Mouse (Mus musculus) T-helper 2 cell (primary cell): Measurements from ENCODE around the gene Olfr531.

Experiments used
- in situ Hi-C: fragments of 300-600 bp; cut with MboI, MseI; formaldehyde crosslinking; loops from one replicate; pipeline ENCODE4 v1.15.1; 2025; ENCODE audit warnings: high pct_unique_total_duplicates

Gene Olfr531

DNA sequence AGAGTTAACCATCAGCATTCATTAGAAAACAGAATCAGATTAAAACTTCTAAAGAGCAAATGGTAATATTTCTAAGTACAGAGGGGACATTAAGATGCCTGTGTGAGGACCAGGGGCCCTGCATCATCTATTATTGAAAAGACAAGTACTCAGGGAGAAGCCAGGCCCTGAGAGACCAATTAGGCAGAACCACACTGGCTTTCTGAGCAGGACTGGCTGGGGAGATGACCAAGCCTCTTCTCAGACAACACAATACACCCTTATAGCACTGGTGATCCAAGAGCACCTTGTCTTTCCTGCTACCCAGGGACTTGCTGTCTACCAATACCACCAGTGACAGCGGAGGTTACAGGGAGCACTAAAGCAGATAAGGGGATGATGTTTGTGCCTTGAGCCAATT lies at the start of gene Olfr531:
Gene Olfr531, minus strand, starts transcription at position 101 of the 400 bp plus-strand sequence.
- in situ Hi-C loops = loop anchor here (10.0 kb wide), 1 partner anchor 338 kb away; no protein-coding TSS in a partner anchor

DNA sequence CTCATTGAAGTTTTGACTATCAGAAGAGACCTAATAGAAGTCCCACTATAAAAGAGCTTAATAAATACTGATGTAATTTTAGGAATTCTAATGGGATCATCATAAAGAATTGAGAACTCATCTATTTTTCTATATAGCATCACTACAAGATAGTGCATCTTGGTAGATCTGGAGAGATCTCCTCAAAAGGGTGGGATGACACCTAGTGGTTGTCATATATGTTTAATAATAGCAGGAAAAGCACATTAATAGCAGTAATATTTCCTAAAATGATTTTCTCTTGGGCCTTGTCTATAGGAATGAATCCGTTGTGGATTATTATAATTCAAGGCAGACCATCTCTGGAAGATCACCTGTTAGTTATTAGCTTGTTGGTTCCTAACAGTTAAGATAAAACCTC lies 40.4 kb upstream of the Olfr531 start:
- in situ Hi-C loops = no loop called here

DNA sequence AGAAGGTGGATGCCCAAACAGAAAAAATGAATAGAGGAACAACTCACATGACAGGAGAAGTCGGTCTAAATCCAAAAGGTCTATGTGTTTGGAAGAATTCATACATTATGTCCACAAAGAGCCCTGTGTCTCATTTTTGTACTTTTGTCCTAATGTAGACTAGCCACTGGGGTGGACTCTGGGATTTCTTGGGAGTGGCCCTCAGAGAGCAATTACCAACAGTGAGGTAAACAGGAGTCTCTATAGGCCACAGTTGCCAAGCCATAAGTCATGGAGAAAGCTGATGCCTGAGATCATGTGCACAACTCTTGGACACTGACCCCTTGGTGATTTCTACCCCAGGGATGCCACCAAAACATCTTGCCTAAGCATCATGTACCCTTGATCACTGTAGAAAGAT lies 18.8 kb upstream of the Olfr531 start, which contains the start of gene Olfr532:
Gene Olfr532, minus strand, starts transcription at position 101 of the 400 bp plus-strand sequence.
- in situ Hi-C loops = no loop called here

DNA sequence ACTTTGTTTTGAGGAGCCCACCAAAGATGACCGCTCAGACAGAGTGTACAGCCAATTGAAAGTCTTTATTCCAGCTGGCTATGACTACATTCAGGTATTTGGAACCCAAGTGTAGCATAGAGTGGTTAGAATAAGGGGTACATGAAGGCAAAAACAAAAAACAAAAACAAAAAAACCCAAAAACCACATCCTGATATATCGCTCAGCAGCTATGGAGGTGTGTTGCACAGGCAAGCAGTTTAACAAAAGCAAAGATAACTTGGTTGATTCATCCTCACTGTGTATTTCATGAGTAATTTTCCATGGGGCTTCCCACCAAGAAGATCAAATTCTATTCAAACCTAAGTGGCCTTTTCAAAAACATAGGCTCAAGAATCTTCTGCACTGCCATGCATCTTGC lies 25.8 kb downstream of the Olfr531 start:
- in situ Hi-C loops = loop anchor here (5.0 kb wide), 1 partner anchor 160 kb away; no protein-coding TSS in a partner anchor

DNA sequence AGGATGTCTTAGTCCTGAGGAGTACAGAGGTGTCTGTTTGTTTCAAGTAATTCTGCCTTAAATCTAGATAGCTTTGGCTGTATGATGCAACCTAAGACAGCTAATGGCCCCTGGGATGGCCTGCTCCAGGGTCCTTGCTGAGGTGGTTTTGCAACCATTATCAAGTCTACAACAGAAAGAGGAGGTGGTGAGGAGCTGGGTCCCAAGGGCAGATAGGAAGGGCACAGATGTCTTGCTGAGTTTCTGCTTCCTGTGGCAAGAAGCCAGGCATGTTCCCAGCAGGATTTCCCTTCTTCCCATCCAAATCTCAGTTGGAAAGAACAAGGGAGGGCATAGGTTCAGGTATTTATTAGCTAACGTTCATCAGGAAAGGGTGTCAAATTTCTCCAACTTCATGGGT lies 26.5 kb downstream of the Olfr531 start, which contains the start of gene Olfr530:
Gene Olfr530, minus strand, starts transcription at position 101 of the 400 bp plus-strand sequence.
- in situ Hi-C loops = loop anchor here (5.0 kb wide), 1 partner anchor 161 kb away; no protein-coding TSS in a partner anchor

DNA sequence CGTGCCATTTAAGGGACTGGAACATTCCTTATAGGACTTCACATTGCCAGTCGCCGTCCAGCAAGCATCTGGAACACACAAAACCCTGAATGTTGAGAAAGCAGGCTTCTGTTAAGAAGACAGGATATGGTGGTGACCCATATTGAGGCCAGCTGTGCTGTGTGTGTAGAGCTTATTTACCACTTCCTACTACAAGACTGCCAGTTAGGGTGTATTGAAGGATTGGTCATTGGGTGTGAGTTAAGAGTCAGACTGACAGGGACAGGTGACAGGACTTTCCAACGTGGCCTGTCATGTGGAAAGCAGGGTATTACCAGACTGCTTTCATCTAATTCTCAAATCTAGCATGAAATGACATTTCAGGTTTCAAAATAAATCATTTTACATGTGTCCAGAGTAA lies 28.4 kb downstream of the Olfr531 start:
- in situ Hi-C loops = no loop called here

DNA sequence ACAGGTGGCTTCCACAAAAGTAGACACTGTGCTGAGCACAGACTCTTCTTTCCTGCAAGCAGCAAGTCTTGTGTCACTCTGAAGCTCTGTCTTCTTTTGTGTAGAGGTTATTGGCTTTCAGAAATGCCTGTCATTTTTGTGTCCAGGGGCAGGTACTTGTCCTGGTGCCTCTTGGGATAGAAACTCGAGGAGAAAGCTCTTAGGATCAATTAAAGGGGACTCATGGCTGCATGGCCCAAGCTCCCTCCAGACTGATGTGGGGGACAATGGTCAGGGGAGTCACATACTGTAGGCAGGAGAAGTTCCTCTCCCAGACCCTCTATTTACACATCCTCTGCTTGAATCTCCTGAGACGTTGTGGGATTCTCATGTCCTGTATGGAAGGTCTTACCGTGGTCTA lies 41.1 kb downstream of the Olfr531 start, which contains the start of gene Olfr60:
Gene Olfr60, minus strand, starts transcription at position 101 of the 400 bp plus-strand sequence.
- in situ Hi-C loops = loop anchor here (5.0 kb wide), 1 partner anchor 39 kb away; the partner anchor contains the start of gene Olfr525
